Mouse (Mus musculus) brain, embryonic 14.5 days (tissue): ENCODE data around the gene Acta1.

Experiments used
- CTCF ChIP-seq: fragments of 200-500 bp; IDR thresholded peaks from 2 replicates; pipeline ENCODE4 v1.5.1; 2012; ENCODE audit warnings: inconsistent platforms, mild to moderate bottlenecking, moderate library complexity, borderline replicate concordance; ENCODE audit not compliant: insufficient read depth, insufficient read length; ENCODE audit errors: extremely low read depth
- POLR2A ChIP-seq: fragments of 200-500 bp; IDR thresholded peaks from 2 replicates; pipeline ENCODE4 v1.6.1; 2012; ENCODE audit warnings: mild to moderate bottlenecking, inconsistent platforms, borderline replicate concordance; ENCODE audit not compliant: poor library complexity, insufficient read depth, insufficient read length, severe bottlenecking; ENCODE audit errors: extremely low read depth

DNA sequence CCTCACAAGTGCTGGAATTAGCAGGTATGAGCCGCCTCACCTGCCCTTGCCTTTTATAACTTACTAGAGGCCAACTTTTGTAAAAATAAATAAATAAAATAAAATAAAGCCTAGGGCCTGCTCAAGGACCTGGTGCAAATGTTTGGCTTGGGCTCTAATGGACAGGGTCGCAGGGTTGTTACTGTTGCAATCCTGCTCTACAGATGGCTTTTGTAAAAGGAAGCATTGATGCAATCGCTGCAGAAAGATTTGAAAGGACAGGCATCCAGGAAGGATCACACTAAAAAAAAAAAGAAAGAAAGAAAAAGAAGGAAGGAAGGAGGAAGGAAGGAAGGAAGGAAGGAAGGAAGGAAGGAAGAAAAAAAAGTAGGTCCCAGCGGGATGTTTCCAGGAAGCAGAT is 34.2 kb downstream of the Acta1 start:
- TF ChIP-seq POLR2A (no peak), CTCF (no peak)
